Mouse (Mus musculus) lung, postnatal 4 days (tissue): ENCODE results near the gene Qrfpr.

Source experiments
- DNase-seq, 2 experiments: peaks; one replicate each; pipeline ENCODE4 v3.0.0; 2021

Gene Qrfpr

DNA sequence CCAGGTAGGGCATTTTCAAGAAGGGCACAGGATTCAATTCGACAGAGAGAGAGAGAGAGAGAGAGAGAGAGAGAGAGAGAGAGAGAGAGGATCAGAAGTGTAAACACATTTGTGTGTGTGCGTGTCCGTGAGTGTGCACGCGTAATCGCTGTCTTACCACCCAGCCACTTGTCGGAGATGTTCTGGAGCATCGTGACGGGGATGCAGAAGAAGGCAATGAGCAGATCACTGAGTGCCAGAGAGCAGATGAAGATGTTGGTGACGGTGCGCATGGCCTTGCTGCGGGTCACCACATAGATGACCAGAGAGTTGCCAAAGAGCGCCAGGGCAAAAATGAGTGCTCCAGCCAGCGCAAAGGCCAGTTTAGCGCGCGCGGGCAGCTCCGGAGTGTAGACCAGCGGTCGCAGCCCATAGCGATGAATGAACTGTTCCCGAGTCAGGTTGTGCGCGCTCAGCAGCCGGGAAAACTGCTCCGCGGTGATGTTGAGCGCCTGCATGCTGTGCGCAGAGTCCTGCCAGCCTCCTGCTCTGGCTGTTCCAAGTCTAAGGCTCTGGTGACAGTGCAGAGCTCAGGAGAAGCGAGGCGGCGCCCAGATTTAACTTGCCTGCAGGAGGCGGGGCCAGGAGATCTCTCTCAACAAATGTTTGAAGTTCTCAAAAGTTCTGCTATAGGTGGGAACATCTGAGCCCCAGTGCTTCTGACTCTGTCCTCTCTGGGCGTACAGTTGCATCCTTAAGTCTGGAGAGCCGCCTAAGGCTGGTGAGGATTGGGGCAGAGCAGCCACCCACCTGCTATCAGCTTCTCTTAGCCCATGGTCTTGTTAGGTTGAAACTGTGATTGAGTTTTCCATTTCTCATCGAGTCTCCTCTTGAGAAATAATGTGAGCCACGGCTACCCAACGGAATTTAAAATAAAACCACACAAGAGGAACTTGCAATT lies at the start of gene Qrfpr:
Gene Qrfpr, minus strand, starts transcription at position 571 of the 940 bp plus-strand sequence.
- no peak for DNase-seq

DNA sequence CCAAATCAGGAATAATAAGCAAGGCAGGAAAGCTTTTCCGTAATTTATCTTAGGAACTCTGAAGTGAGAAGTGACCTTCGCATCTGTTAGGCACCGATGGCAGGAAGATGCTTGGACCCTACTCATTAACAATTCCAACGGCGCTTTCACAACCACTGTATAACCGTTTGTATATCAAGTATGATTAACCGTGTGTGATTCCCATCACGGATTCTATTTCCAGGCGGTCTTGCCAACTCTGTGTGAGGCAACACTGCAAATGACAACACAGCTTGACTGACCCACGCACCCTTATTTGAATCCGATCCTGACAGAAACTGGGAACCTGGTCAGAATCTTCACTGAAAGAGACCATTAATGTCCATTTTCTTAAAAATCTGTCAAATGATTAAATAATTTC lies 41.8 kb upstream of the Qrfpr start:
- peak; percentile 6 to 49 for DNase-seq

DNA sequence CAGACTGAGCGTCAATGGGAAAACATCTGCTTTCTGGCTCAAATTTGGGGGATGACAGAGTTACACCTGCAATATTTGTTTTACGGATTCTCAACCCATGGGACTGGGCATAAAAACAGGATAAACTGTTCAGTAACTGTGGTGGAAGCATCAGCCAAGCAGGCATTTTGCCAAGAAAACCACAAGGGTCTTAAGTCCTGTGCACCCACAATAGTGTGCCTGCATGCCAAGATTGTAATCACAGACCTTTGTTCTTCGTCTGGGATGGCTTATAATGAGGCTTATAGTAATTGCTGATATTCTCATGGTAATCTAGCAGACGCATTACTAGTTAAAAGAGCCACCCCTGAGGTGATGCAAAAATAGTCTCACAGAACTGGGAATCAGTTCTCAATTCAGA lies 41.2 kb upstream of the Qrfpr start:
- DNase-seq: no peak

DNA sequence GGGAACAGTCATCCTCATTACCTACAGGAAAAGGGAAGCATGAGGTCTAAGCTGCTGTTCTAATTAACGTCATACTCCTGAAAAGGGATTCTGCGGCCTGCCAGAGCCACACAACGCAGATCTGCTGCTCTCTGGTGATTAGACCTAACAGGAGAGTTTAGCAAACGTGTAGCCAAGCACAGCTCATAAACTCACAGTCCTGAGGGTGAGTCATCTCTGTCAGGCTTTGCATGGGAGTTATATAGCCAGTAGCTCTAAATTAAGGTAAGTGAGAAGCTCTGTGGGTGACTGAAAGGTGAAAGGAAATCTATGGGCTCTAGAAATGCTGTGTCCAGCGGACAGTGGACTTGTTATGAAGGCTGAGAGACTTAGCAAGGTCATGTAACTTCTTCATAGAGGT lies 28.5 kb upstream of the Qrfpr start:
- DNase-seq: no peak

- DNase-seq: no peak
Measured at GRCm38 (mm10) chr3:36248446-36248845, 26.3 kb upstream of the Qrfpr start.

DNA sequence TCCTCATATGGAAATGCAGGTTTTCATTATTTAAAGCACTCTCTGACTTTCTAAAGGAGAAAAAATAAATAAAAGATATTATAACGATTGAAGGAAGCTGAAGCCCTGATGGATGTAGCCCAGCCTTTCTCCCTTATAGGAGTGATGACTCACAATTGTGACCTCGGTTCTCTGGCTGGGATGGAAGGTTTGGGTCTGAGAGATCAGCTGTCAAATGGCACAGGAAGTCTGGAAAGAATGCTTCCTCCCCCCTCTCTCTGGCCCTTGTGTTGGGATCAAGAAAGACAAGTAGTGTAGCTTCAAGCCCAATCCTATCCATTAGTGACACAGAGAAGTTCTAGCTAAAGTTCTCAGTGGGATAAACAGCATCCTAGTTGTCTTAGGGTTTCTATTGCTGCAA lies 7.8 kb upstream of the Qrfpr start:
- no peak for DNase-seq

DNA sequence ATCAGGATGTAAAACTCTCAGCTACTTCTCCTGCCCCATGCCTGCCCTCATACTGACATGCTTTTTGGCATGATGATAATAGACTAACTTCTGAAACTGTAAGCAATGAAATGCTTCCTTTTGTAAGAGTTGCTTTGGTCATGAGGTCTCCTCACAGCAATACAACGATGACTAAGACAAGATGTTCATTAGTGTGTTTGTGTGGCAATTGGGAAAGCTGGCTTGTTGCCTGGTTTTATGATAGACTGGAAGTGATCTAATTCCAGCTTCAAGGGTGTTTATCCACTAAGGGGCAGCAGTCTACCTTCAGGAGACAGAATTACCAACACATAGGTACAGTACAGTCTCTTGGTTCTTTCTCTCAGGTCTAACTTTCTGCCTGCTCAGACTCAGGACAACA lies 5.1 kb upstream of the Qrfpr start:
- DNase-seq: no peak

DNA sequence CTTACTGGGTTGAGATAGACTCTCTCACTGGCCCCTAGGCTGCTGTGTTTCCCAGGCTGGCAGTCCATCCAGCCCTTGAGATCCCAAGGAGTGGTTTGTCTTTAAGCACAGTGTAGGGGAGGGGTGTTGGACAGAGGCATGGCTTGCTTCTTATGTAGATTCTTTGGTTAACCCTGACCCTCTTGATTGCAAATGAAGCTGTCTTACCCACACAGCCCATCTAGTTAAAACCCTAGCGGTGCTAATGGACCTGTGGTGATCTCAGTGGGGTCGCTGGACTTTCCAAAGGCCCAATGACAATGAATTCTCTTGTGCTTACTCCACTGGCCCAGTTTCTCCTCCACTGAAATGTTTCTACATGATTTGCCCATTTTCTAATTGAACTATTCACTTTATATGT lies 1.2 kb upstream of the Qrfpr start:
- DNase-seq: no peak

DNA sequence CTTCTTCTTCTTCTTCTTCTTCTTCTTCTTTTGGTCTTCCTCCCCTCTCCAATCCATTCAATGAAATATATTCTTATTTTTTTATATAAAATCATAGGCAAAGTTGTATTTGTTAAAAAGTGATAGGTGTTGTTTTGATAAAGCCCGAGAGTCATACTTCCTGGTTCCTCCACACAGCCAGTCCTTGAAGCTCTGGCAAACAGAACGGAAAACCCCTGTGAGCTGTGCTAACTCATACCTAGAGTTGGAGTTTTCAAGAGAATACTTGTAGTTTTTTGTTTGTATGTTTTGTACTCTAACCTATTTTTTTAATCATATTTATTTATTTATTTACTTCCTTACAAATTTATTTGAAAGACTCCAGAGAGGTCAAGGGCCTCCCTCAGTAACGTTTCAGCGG lies 9.4 kb downstream of the Qrfpr start:
- no peak for DNase-seq

GRCm38 (mm10) chr3:36210939-36211338 lies 11.2 kb downstream of the Qrfpr start:
- peak in 1 of 2 experiments; percentile 30 for DNase-seq

DNA sequence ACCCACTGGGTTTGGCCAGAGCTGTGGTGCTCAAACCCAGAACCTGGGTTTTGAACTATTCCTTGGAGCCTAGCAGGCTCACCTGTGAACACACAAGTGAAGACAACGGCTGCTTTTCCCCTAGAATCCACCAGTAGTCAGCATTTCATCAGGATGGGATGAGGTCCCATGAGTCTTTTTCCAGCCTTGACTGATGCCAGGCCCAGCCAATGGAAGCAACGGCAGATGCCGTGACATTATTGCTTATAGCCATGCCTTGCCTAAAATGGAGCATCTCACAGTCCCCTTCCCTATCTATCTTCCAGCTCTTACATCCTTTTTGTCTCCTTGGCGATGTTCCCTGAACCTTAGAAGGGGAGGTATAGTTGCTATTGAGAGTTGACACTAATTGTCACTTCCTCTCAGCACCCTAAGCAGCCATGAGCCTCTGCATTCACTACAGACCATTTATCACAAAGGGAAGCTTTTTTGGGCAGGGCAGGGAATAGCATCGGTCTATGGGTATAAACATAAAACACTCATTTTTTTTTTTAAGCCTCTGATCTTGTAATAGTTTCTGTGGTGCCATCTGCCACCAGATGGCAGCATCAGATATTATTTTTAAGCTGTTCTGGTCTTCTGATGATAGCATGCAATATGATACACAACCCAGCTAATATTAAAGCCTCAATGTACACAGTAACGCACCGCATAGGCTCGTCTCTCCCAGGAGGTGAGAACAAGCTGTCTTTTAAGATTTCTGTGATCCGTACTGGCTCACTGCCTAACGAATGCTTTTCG lies 12.1 kb downstream of the Qrfpr start:
- peak in 1 of 2 experiments; percentile 49 for DNase-seq

DNA sequence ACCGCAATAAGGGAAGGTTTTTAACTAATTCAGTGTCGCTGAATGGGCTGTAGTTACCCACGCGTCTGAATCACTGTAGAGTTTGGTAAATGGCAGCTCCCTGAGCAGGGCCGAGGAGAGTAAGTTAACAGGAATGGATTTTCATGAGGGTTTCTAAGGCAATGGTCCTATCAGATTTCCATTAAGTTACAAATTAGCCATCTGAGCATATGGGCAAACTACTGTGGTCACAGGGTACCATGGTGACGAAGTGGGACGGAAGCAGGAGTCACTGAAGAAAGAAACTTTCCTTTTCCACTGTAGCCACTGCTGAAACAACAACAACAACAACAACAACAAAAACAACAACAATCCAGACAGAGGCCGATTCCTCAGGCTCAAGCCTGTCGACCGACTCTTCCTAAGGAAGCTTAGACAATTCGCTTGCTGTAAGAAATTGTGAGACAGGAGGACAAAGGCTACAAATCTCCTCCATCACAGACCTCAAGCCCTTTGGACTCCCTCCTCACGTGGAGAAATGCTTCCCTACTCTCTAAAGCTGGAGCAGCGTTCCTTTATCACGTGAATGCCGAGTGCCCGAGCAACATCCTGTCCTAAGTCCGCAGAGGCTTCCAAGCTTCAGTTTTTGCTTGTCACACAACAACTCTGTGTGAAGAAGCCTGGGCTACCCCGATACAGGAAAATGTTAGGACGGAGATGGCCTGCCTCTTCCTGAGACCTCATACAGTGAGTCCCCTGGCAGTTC lies 14.4 kb downstream of the Qrfpr start:
- no peak for DNase-seq

GRCm38 (mm10) chr3:36202932-36203331 lies 19.2 kb downstream of the Qrfpr start:
- no peak for DNase-seq

DNA sequence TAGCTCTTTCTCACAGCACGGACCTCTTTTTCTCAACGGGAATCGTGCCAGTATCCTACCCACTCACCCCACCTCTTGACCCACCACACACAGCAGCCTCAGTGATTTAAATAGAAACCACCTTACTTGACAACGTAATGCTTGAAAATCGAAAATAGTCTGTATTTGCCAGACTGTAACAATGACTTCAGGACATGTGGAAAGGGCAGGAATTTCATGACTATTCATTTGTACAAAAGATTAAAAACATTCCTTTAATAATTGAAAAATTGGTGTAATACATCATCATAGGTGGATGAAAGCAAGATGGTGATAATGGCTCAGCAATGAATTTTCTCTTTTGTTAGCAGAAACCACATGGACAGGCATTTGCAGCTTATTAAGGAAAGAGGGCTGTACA lies 21.0 kb downstream of the Qrfpr start:
- no peak for DNase-seq

- no peak for DNase-seq
Measured at GRCm38 (mm10) chr3:36189243-36189642, 32.9 kb downstream of the Qrfpr start.

DNA sequence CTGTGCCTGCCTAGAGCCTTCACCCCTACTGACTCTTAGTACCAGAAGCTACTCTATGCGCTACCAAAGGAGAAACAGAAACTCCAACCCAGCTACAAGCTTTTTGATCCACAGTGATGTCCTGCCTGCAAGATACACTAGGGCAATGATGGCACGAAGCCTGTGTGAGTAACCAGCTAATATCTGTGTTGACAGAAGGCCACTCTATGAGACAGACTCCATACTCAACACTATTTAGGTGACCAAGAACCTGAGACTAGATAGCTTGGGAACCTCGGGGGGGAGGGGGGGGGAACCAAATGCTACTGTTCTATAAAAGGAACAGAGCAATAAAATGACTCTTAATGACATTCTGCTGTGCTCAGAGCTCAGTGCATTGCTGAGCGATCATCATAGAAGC lies 35.6 kb downstream of the Qrfpr start:
- no peak for DNase-seq

GRCm38 (mm10) chr3:36181519-36181918 lies 40.6 kb downstream of the Qrfpr start:
- DNase-seq: peak in 1 of 2 experiments; percentile 48

GRCm38 (mm10) chr3:36173761-36174160 lies 48.4 kb downstream of the Qrfpr start:
- no peak for DNase-seq

GRCm38 (mm10) chr3:36171348-36171747 lies 50.8 kb downstream of the Qrfpr start:
- no peak for DNase-seq

- no peak for DNase-seq
Measured at GRCm38 (mm10) chr3:36170670-36171210, 51.4 kb downstream of the Qrfpr start.

DNA sequence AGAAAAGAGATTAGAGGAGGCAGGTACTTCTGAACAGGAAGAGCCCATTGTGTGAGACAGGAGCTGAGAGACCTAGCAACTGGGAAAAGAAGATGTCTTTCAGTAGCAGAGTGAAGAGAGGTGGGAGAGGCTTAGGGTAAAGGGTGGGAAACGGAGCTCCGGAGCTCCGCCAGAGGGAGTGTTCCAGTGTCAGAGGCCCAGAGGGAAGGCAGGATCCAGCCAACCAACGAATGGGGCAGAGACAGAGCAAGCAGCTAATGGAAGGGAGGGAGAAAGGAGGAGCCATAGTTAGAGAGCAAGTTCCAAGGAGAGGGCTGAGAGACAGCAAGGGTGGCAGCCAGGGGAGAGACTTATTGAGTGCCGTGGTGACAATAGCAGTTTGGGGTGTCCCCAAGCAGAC lies 66.8 kb downstream of the Qrfpr start:
- DNase-seq: no peak

DNA sequence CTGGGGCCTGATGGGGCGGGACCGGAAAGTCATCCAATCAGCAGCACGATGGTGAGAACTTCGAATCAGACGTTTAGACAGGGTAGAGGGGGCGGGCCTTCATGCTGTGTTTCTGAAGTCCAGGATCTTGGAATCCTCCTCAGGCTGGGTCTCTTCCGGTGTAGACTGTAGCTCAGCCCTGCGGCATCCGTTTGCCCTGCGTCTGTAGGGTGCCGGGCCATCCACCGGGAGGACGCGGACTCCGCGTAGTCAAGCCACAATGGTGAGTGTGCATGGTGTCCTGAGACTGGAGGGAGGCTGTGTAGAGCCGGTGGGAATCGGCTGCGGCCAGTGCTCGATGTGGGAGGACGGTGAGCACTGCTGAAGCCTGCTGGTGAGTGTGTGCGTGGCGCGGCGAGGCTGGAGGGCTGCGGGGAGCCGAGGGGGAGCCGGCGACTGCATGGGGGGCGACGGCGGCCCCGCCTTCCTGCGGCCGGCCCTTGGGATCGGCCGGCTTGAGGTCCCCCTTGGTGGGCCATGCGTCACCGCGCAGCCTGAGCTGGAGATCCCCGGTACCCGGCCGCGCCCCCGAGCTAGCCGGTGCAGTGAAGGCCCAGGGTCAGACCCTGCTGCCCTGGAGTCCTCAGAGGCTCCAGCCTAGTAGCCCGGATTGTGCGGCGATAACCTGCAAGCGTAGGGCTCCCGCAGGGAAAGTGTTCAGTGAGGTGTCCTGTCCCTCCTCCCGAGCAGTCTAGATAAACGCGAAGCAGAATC lies 71.0 kb downstream of the Qrfpr start, which contains the start of gene D3Ertd254e:
Gene D3Ertd254e, plus strand, starts transcription at position 84 of the 753 bp plus-strand sequence.
- DNase-seq: peak; percentile 89 to 92
